Mouse (Mus musculus): ENCODE data around the gene Nap1l1. TPM values are rescaled to one million over a fixed set of nuclear protein-coding genes. Genes with fewer than 3 reads are reported as not detected.
A peak's percentile ranks its signal among the peaks of the same experiment; 100 is the strongest.
"Not testable (repeated sequence)": the region's sequence is repeated elsewhere in the genome, so short reads cannot be mapped to it uniquely, and the experiment has no call there.

Nap1l1 gene
- polyA plus RNA-seq (2012; rRNA removed), result 229 and 231 TPM in 2 replicates

GRCm38 (mm10) chr10:111472686-111473510 is at the start of gene Nap1l1:
Gene Nap1l1 (plus strand): TSS chr10:111473223.
- Histone ChIP-seq H3K4me3 (ENCODE audit: insufficient read depth, low read length) (peak within 1 kb of the TSS; percentile 53), H3K4me1 (ENCODE audit: control insufficient read depth, insufficient read depth, low read length) (peaks cover 4% of the 10 kb centered on the region; the same call in 1 of the 2 replicates), H3K27ac (ENCODE audit: insufficient read depth, low read length) (peak within 1 kb of the TSS; percentile 85)
- peak; percentile 90 for TF ChIP-seq POLR2A (IDR thresholded peaks at IDR 0.05; ENCODE audit: extremely low read depth, insufficient read depth, low read length)
- TF ChIP-seq CTCF (IDR thresholded peaks at IDR 0.05; ENCODE audit: extremely low read depth, insufficient read depth, low read length), result no peak

- Histone ChIP-seq H3K4me3 (ENCODE audit: insufficient read depth, low read length) (no peak overlapping the region), H3K27ac (ENCODE audit: insufficient read depth, low read length) (no peak overlapping the region), H3K4me1 (ENCODE audit: control insufficient read depth, insufficient read depth, low read length) (peaks cover 3% of the 10 kb centered on the region; the same call in 1 of the 2 replicates)
- TF ChIP-seq POLR2A (IDR thresholded peaks at IDR 0.05; ENCODE audit: extremely low read depth, insufficient read depth, low read length) (no peak), CTCF (IDR thresholded peaks at IDR 0.05; ENCODE audit: extremely low read depth, insufficient read depth, low read length) (no peak)
Measured at GRCm38 (mm10) chr10:111426491-111426890, 46.5 kb upstream of the Nap1l1 start.

GRCm38 (mm10) chr10:111433502-111433901 is 39.5 kb upstream of the Nap1l1 start:
- Histone ChIP-seq H3K4me3 (ENCODE audit: insufficient read depth, low read length) (no peak overlapping the region), H3K27ac (ENCODE audit: insufficient read depth, low read length) (no peak overlapping the region), H3K4me1 (ENCODE audit: control insufficient read depth, insufficient read depth, low read length) (no peaks in the 10 kb centered on the region)
- TF ChIP-seq CTCF (IDR thresholded peaks at IDR 0.05; ENCODE audit: extremely low read depth, insufficient read depth, low read length) (no peak), POLR2A (IDR thresholded peaks at IDR 0.05; ENCODE audit: extremely low read depth, insufficient read depth, low read length) (no peak)

- H3K27ac ChIP-seq (ENCODE audit: insufficient read depth, low read length), result no peak overlapping the region
- no peaks in the 10 kb centered on the region for H3K4me1 ChIP-seq (ENCODE audit: control insufficient read depth, insufficient read depth, low read length)
- TF ChIP-seq CTCF (IDR thresholded peaks at IDR 0.05; ENCODE audit: extremely low read depth, insufficient read depth, low read length) (no peak), POLR2A (IDR thresholded peaks at IDR 0.05; ENCODE audit: extremely low read depth, insufficient read depth, low read length) (no peak)
- H3K4me3 ChIP-seq (ENCODE audit: insufficient read depth, low read length), result no peak overlapping the region
Measured at GRCm38 (mm10) chr10:111441034-111441440, 32.0 kb upstream of the Nap1l1 start.

- H3K4me3 ChIP-seq (ENCODE audit: insufficient read depth, low read length), result no peak overlapping the region
- no peak overlapping the region for H3K27ac ChIP-seq (ENCODE audit: insufficient read depth, low read length)
- no peaks in the 10 kb centered on the region for H3K4me1 ChIP-seq (ENCODE audit: control insufficient read depth, insufficient read depth, low read length)
- TF ChIP-seq POLR2A (IDR thresholded peaks at IDR 0.05; ENCODE audit: extremely low read depth, insufficient read depth, low read length), result no peak
- no peak for TF ChIP-seq CTCF (IDR thresholded peaks at IDR 0.05; ENCODE audit: extremely low read depth, insufficient read depth, low read length)
Measured at GRCm38 (mm10) chr10:111444199-111444598, 28.8 kb upstream of the Nap1l1 start.

GRCm38 (mm10) chr10:111445939-111446671 is 26.9 kb upstream of the Nap1l1 start:
- no peaks in the 10 kb centered on the region for H3K4me1 ChIP-seq (ENCODE audit: control insufficient read depth, insufficient read depth, low read length)
- TF ChIP-seq POLR2A (IDR thresholded peaks at IDR 0.05; ENCODE audit: extremely low read depth, insufficient read depth, low read length), result no peak
- no peak for TF ChIP-seq CTCF (IDR thresholded peaks at IDR 0.05; ENCODE audit: extremely low read depth, insufficient read depth, low read length)
- H3K27ac ChIP-seq (ENCODE audit: insufficient read depth, low read length), result no peak overlapping the region
- no peak overlapping the region for H3K4me3 ChIP-seq (ENCODE audit: insufficient read depth, low read length)

GRCm38 (mm10) chr10:111446672-111447008 is 26.4 kb upstream of the Nap1l1 start:
- not testable (repeated sequence) for H3K4me1 ChIP-seq (ENCODE audit: control insufficient read depth, insufficient read depth, low read length); H3K4me3 ChIP-seq (ENCODE audit: insufficient read depth, low read length); H3K27ac ChIP-seq (ENCODE audit: insufficient read depth, low read length)

GRCm38 (mm10) chr10:111449662-111450061 is 23.4 kb upstream of the Nap1l1 start:
- H3K4me3 ChIP-seq (ENCODE audit: insufficient read depth, low read length), result not testable (repeated sequence)

GRCm38 (mm10) chr10:111451683-111452322 is 21.2 kb upstream of the Nap1l1 start:
- no peak for TF ChIP-seq CTCF (IDR thresholded peaks at IDR 0.05; ENCODE audit: extremely low read depth, insufficient read depth, low read length)
- no peak for TF ChIP-seq POLR2A (IDR thresholded peaks at IDR 0.05; ENCODE audit: extremely low read depth, insufficient read depth, low read length)
- Histone ChIP-seq H3K4me3 (ENCODE audit: insufficient read depth, low read length) (no peak overlapping the region), H3K4me1 (ENCODE audit: control insufficient read depth, insufficient read depth, low read length) (no peaks in the 10 kb centered on the region), H3K27ac (ENCODE audit: insufficient read depth, low read length) (no peak overlapping the region)

More at GRCm38 (mm10) chr10:111449662-111450061, 23.4 kb upstream of the Nap1l1 start:
- not testable (repeated sequence) for H3K27ac ChIP-seq (ENCODE audit: insufficient read depth, low read length); H3K4me1 ChIP-seq (ENCODE audit: control insufficient read depth, insufficient read depth, low read length)
